Mouse (Mus musculus) neural tube, embryonic 14.5 days (tissue): ENCODE data around the gene Cab39l. TPM values are rescaled to one million over a fixed set of nuclear protein-coding genes. Genes with fewer than 3 reads are reported as not detected.

Source experiments
- polyA plus RNA-seq: library from polyadenylated mRNA; unstranded; fragments of >200 nt; fragmentation: Nextera tagmentation; extraction: Ambion mirVana; gene quantifications from 2 replicates; pipeline ENCODE4 v1.2.1, GENCODE M21; 2014

Gene Cab39l
- polyA plus RNA-seq, 1 experiment from 2014 or later = 20.3 TPM

Other genes starting within 250 kb of the Cab39l start
- gene Rcbtb1, start 239.8 kb upstream of the Cab39l start, polyA plus RNA-seq = 50.1 and 68.7 TPM in 2 replicates
- gene Gm6904, start 180.8 kb upstream of the Cab39l start, polyA plus RNA-seq = 0.32 TPM in 1 of 2 replicates, not detected in the other
- not detected in 2 replicates for gene Phf11a, start 143.4 kb upstream of the Cab39l start, polyA plus RNA-seq
- gene Phf11b, start 99.6 kb upstream of the Cab39l start, polyA plus RNA-seq = not detected in 2 replicates
- 0.13 and 0.36 TPM in 2 replicates for gene Phf11d, start 75.5 kb upstream of the Cab39l start, polyA plus RNA-seq
- 0.28 and 0.31 TPM in 2 replicates for gene Phf11c, start 45.6 kb upstream of the Cab39l start, polyA plus RNA-seq
- 6.5 and 8.8 TPM in 2 replicates for gene Setdb2, start 88 bp upstream of the Cab39l start, polyA plus RNA-seq
- 38.3 and 40.3 TPM in 2 replicates for gene Cdadc1, start 157.0 kb downstream of the Cab39l start, polyA plus RNA-seq
- 4.0 and 4.6 TPM in 2 replicates for gene Shisa2, start 184.3 kb downstream of the Cab39l start, polyA plus RNA-seq